Mouse (Mus musculus) liver, adult 2 months (tissue): ENCODE data around the gene Sp2. TPM values are rescaled to one million over a fixed set of nuclear protein-coding genes. Genes with fewer than 3 reads are reported as not detected.

Experiments
- DNase-seq: peaks from one replicate; pipeline ENCODE4 v3.0.0-alpha.2; 2011; ENCODE audit warnings: low read depth, low spot score; ENCODE audit errors: extremely low read depth
- H3K27ac ChIP-seq: fragments of 200-500 bp; replicated peaks from 2 replicates; pipeline ENCODE4 v1.5.1; 2012; ENCODE audit warnings: low read depth, mild to moderate bottlenecking, control low read depth, inconsistent platforms, low read length; ENCODE audit not compliant: insufficient read depth
- H3K27me3 ChIP-seq: fragments of 200-500 bp; 2 replicates; pipeline ENCODE4 v1.6.1; 2012; ENCODE audit warnings: mild to moderate bottlenecking, moderate library complexity, low read length, inconsistent platforms; ENCODE audit not compliant: control insufficient read depth, insufficient read depth
- H3K36me3 ChIP-seq: fragments of 200-500 bp; 2 replicates; pipeline ENCODE4 v1.6.1; 2012; ENCODE audit warnings: low read length, inconsistent platforms; ENCODE audit not compliant: control insufficient read depth, insufficient read depth
- H3K4me1 ChIP-seq: fragments of 200-500 bp; 2 replicates; pipeline ENCODE4 v1.6.1; 2011; ENCODE audit warnings: low read length; ENCODE audit not compliant: control insufficient read depth, insufficient read depth
- H3K4me3 ChIP-seq: fragments of 200-500 bp; 2 replicates; pipeline ENCODE4 v1.5.1; 2011; ENCODE audit warnings: low read depth, mild to moderate bottlenecking, control low read depth, low read length, moderate library complexity; ENCODE audit not compliant: insufficient read depth
- H3K79me2 ChIP-seq: fragments of 200-500 bp; 2 replicates; pipeline ENCODE4 v1.6.1; 2012; ENCODE audit warnings: inconsistent platforms, mild to moderate bottlenecking, low read length, moderate library complexity; ENCODE audit not compliant: control insufficient read depth, insufficient read depth
- H3K9ac ChIP-seq: fragments of 200-500 bp; 2 replicates; pipeline ENCODE4 v1.6.1; 2012; ENCODE audit warnings: low read depth, mild to moderate bottlenecking, control low read depth, inconsistent platforms, low read length
- CTCF ChIP-seq: fragments of 200-500 bp; IDR thresholded peaks from 2 replicates; pipeline ENCODE4 v1.5.1; 2011; ENCODE audit warnings: low read depth, low read length, control low read depth
- POLR2A ChIP-seq: fragments of 200-500 bp; IDR thresholded peaks from 2 replicates; pipeline ENCODE4 v1.6.1; 2011; ENCODE audit warnings: low read length, control low read depth; ENCODE audit not compliant: insufficient read depth; ENCODE audit errors: extremely low read depth
- WGBS: fragments of 180-500 bp; shearing (Covaris S2); methylation state at CpG from one replicate; pipeline ENCODE4 v1.1.7; 2018; 5-methylcytosine and 5-hydroxymethylcytosine counted together
- polyA plus RNA-seq: library from polyadenylated mRNA; depleted of rRNA; stranded (reverse); fragments of >200 nt; gene quantifications from 2 replicates; pipeline ENCODE4 v1.2.3, GENCODE M21; 2012
- total RNA-seq: library from RNA; depleted of rRNA; stranded (reverse); fragments of >200 nt; gene quantifications from 2 replicates; pipeline ENCODE4 v1.2.3, GENCODE M21; 2014

Gene Sp2
- total and polyA plus RNA-seq, 2 experiments = 0.28 to 3.8 TPM

DNA sequence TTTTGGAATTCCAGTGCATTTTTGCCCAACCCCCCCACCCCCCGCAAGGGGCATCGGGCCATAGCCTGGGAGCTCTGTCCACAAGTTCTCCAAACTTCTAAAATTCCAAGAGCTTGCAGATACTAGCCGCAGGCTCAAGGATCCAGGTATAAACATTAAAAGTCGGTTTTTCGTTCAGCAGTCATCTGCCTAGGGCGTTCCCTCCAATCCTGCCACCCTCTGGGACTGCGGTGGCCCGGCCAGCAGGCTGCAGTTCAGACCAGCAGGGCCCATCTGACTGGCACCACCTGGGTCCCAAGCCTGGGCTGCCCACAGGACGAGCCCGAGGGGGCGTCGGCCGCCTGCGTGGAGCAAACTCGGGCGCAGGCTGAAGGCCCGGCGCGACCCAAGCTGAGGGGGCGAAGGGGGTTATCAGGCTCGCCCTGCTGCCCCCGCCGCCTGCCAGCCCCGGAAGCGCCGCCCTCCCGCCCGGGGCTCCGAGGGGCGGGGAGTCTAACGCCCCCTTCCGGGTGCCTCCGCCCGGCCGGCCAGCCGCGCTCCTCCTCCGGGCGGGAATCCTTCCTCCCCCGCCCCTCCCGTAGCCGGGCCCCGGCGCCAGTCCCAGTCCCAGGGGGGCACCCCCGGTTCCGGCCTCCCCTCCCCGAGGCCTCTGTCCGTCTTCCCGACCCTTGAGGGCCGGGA lies 5.7 kb downstream of the Sp2 start:
- Histone ChIP-seq H3K79me2 (peaks cover 17% of the 10 kb centered on the region; the same call in 1 of the 2 replicates), H3K4me3 (peak overlapping the region; percentile 99), H3K36me3 (no peaks in the 10 kb centered on the region), H3K27ac (peak overlapping the region; percentile 98), H3K9ac (peak overlapping the region; percentile 99), H3K27me3 (no peaks in the 10 kb centered on the region), H3K4me1 (peaks cover 14% of the 10 kb centered on the region)
- DNase-seq = peak; percentile 59
- TF ChIP-seq POLR2A = peak; percentile 74
- TF ChIP-seq CTCF = peak; percentile 10; the same call in 1 of the 2 replicates
- under 1% methylated on average over 40 of the region's 50 CpGs for whole genome bisulfite sequencing

DNA sequence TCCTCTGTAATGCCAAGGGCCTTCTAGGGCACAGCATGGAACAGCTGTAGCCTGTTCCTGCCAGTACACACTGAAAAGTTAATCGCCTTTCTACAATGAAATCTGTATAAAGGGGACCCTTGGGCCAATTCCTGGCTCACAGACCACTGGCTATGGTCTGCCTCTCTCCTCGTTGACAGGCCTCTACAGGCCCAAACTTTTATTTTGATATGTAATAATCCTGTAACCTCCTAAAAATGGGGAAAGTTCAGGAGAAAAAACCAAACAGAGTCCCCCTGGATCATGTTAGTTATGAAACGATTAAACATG lies 6.4 kb downstream of the Sp2 start:
- Histone ChIP-seq H3K27me3 (no peaks in the 10 kb centered on the region), H3K4me3 (no peak overlapping the region), H3K79me2 (peaks cover 17% of the 10 kb centered on the region; the same call in 1 of the 2 replicates), H3K9ac (peak overlapping the region; percentile 6), H3K27ac (peak overlapping the region; percentile 98), H3K36me3 (no peaks in the 10 kb centered on the region), H3K4me1 (peaks cover 14% of the 10 kb centered on the region)
- no peak for TF ChIP-seq CTCF
- no peak for TF ChIP-seq POLR2A
- no peak for DNase-seq
- 20% methylated on average over 3 of the region's 3 CpGs for WGBS

DNA sequence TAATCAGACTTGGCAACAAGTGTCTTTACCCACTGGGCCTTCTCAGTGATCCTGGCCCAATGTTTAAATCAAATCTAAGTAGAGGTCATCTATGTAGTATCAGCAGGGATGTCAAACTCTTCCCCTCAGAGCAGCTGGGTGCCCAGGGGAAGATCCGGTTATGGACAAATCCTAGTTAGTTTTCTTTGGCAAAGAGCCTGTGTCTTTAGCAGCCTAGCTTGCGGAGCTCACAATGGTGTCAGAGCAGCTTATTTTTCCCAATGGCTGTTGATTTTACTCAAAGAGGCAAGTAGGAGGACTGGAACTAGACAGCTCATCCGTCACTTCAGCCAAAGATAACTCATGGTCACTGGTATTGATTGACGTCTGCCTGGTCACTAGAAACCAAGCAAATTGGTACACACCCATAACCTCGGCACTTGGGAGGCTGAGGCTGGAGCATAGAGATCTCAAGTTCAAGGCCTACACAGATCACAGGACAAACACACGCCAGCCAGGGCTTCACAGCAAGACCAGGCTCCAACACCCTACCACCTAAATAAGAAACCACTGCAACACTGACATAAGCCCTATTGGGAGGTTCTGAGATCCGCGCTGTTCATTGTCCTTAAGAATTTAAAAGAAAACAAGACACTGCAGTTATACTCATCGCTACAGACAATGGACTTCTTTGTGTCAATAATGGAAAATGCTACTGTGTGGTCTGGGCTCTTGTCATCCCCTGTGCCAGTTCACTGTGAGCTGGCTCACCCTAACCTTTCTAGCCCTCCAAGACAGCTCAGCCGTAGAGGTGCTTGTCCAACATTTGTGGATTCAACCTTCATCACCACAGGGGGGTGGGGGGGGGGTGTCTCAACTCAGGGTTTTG lies 7.0 kb downstream of the Sp2 start:
- peak; percentile 63 for DNase-seq
- TF ChIP-seq CTCF = no peak
- TF ChIP-seq POLR2A = no peak
- peak overlapping the region; percentile 6; the same call in 1 of the 2 replicates for H3K9ac ChIP-seq
- H3K4me1 ChIP-seq = peaks cover 14% of the 10 kb centered on the region
- H3K79me2 ChIP-seq = peaks cover 19% of the 10 kb centered on the region; the same call in 1 of the 2 replicates
- 42% methylated on average over 10 of the region's 10 CpGs for WGBS
- no peaks in the 10 kb centered on the region for H3K36me3 ChIP-seq
- H3K27me3 ChIP-seq = no peaks in the 10 kb centered on the region
- no peak overlapping the region for H3K4me3 ChIP-seq
- H3K27ac ChIP-seq = peak overlapping the region; percentile 98

DNA sequence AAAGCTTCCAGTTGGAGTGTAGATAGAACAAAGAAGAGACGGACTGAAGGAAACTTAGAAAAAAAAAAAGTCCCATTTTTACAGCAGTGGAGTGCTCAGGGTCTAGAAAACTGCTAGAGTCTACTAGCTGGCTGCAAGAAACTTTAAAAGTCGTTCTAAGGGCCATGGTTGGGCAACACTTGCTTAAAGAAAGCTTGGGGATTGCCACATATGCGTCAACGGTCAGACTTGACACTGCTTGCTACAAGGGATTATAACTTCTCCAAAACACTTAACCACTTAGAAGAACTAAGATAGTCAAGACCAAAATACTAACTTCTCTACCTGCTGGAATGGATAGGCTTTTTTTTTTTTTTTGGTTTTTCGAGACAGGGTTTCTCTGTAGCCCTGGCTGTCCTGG lies 7.9 kb downstream of the Sp2 start:
- H3K4me1 ChIP-seq = peaks cover 19% of the 10 kb centered on the region
- TF ChIP-seq CTCF = no peak
- TF ChIP-seq POLR2A = no peak
- H3K4me3 ChIP-seq = no peak overlapping the region
- peak; percentile 31 for DNase-seq
- WGBS = 82% methylated on average over 5 of the region's 5 CpGs
- H3K36me3 ChIP-seq = no peaks in the 10 kb centered on the region
- H3K27ac ChIP-seq = no peak overlapping the region
- H3K9ac ChIP-seq = no peak overlapping the region
- H3K27me3 ChIP-seq = no peaks in the 10 kb centered on the region
- peaks cover 20% of the 10 kb centered on the region; the same call in 1 of the 2 replicates for H3K79me2 ChIP-seq

DNA sequence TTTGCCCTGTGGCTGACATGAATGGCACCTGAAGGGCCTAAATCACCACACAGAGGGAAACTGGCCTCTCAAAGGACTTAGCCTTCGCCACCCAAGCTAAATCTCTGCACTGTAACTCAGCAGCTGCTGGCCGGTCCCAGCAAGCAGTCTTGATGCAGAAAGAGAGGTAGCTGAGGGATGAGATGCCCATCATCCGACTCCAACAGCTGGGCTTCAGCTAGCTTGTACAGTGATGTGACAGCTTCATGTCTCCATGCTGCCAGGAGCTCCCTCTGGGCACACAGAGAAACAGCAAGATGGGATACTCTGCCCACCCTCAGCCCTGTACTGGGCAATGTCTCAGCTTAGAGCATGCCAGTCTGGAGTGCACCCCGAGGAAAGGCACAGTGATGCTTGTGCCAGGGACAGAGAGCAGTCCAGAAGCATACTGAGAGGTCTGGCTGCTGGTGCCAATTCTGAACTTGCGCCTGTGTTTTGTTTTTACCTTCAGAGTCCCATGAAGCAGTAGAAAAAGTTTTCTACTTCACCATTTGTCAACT lies 9.3 kb downstream of the Sp2 start:
- Histone ChIP-seq H3K9ac (no peak overlapping the region), H3K27ac (no peak overlapping the region), H3K36me3 (no peaks in the 10 kb centered on the region), H3K4me3 (no peak overlapping the region), H3K4me1 (peaks cover 24% of the 10 kb centered on the region), H3K27me3 (no peaks in the 10 kb centered on the region), H3K79me2 (peaks cover 20% of the 10 kb centered on the region; the same call in 1 of the 2 replicates)
- no peak for TF ChIP-seq CTCF
- no peak for TF ChIP-seq POLR2A
- no peak for DNase-seq
- 88% methylated on average over 5 of the region's 5 CpGs for WGBS
